Mouse (Mus musculus) embryonic fibroblast, embryonic 13.5 days (primary cell): ENCODE results near the gene St6gal1.

Experiments
- CTCF ChIP-seq: IDR thresholded peaks from 2 replicates; pipeline ENCODE4 v1.5.1; 2011; ENCODE audit warnings: mild to moderate bottlenecking, control low read depth, low read length, moderate library complexity, borderline replicate concordance; ENCODE audit not compliant: insufficient read depth
- POLR2A ChIP-seq: IDR thresholded peaks from 2 replicates; pipeline ENCODE4 v1.6.1; 2011; ENCODE audit warnings: low read depth, mild to moderate bottlenecking, control low read depth, low read length, moderate library complexity

DNA sequence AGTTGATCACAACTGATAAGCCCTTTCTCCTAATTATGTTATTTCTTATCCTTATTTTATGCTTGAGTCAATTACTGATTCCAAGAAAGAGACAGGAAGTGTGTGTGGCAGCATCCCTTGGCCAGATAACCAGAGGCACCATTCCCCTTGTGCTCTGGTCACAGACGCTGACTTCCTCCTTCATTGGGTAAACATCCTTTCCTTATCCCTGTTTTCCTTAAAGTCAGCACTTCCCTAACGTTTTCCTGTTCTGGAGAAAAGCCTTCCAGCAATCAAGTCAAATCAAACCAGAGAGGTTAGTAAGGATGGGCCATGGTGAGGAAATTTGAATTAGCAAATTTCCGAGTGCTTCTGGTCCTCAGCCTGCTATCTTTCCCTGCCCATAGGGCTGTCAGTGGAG, 48.6 kb upstream of the St6gal1 start:
- TF ChIP-seq CTCF, result no peak
- TF ChIP-seq POLR2A, result no peak
